Mouse (Mus musculus) lung, embryonic 14.5 days (tissue): ENCODE results near the gene Slc22a14. TPM values are rescaled to one million over a fixed set of nuclear protein-coding genes. Genes with fewer than 3 reads are reported as not detected.

Experiments
- ATAC-seq: fragments of 200-750 bp; cut with Nextera tagmentation; 2 replicates; pipeline ENCODE4 v1.8.0; 2017; ENCODE audit warnings: mild to moderate bottlenecking, moderate TSS enrichment, moderate library complexity; ENCODE audit not compliant: insufficient read depth
- DNase-seq: peaks from one replicate; pipeline ENCODE4 v3.0.0-alpha.2; 2015
- H3K27ac ChIP-seq: fragments of 300-500 bp; sonication (generic); 2 replicates; pipeline ENCODE4 v1.5.1; 2014; ENCODE audit warnings: low read depth, mild to moderate bottlenecking, moderate library complexity
- H3K27me3 ChIP-seq: fragments of 300-500 bp; sonication (generic); 2 replicates; pipeline ENCODE4 v1.6.1; 2014; ENCODE audit warnings: low read length, control low read depth; ENCODE audit not compliant: insufficient read depth
- H3K36me3 ChIP-seq: fragments of 300-500 bp; sonication (generic); 2 replicates; pipeline ENCODE4 v1.6.1; 2014; ENCODE audit warnings: control low read depth; ENCODE audit not compliant: insufficient read depth
- H3K4me1 ChIP-seq: fragments of 300-500 bp; sonication (generic); 2 replicates; pipeline ENCODE4 v1.6.1; 2014; ENCODE audit warnings: antibody characterized with exemption, control low read depth; ENCODE audit not compliant: insufficient read depth
- H3K4me2 ChIP-seq: fragments of 300-500 bp; sonication (generic); 2 replicates; pipeline ENCODE4 v1.6.1; 2014; ENCODE audit warnings: mild to moderate bottlenecking
- H3K4me3 ChIP-seq: fragments of 300-500 bp; sonication (generic); 2 replicates; pipeline ENCODE4 v1.5.1; 2014; ENCODE audit warnings: low read depth, low read length
- H3K9ac ChIP-seq: fragments of 300-500 bp; sonication (generic); 2 replicates; pipeline ENCODE4 v1.6.1; 2014
- H3K9me3 ChIP-seq: fragments of 300-500 bp; sonication (generic); 2 replicates; pipeline ENCODE4 v1.6.1; 2016; ENCODE audit warnings: low read depth, low read length, control low read depth
- CTCF ChIP-seq: IDR thresholded peaks from 2 replicates; pipeline ENCODE4 v1.5.1; 2016; ENCODE audit warnings: antibody characterized with exemption, low read depth
- WGBS: fragments of 180-500 bp; shearing (Covaris S2); extraction: QIAGEN DNeasy Blood & Tissue Kit; methylation state at CpG from one replicate; pipeline ENCODE4 v1.1.7; 2014; 5-methylcytosine and 5-hydroxymethylcytosine counted together
- polyA plus RNA-seq: library from polyadenylated mRNA; unstranded; fragments of >200 nt; fragmentation: Nextera tagmentation; extraction: Ambion mirVana; gene quantifications from 2 replicates; pipeline ENCODE4 v1.2.1, GENCODE M21; 2014

Slc22a14 gene
- polyA plus RNA-seq, 1 experiment from 2014 or later: not detected

DNA sequence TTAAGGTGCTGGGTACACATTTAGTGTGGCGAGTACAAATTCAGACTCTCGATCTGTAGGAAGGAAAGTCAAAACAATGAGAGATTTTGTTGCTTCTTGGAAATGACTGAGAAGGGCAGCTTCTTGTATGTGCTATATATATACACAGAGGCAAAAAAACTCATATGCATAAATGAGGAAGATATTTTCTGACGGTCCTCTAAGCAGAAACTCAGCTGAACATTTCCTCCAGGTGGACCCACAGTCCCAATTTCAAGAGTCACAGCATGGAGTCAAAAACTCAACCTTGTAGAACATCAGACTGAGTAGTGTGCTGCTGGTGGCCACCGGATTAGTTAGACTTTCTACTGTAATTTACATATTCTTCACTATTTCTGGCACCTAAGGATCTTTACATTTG, 102.3 kb downstream of the Slc22a14 start:
- DNase-seq (no peak), ATAC-seq (no peak)
- H3K4me1 ChIP-seq: no peaks in the 10 kb centered on the region
- no peaks in the 10 kb centered on the region for H3K9me3 ChIP-seq
- WGBS: 80% methylated on average over 4 of the region's 4 CpGs
- H3K27me3 ChIP-seq: no peaks in the 10 kb centered on the region
- no peak overlapping the region for H3K9ac ChIP-seq
- H3K27ac ChIP-seq: no peak overlapping the region
- no peak for TF ChIP-seq CTCF
- H3K36me3 ChIP-seq: peaks cover 40% of the 10 kb centered on the region
- no peak overlapping the region for H3K4me3 ChIP-seq
- H3K4me2 ChIP-seq: no peak overlapping the region

DNA sequence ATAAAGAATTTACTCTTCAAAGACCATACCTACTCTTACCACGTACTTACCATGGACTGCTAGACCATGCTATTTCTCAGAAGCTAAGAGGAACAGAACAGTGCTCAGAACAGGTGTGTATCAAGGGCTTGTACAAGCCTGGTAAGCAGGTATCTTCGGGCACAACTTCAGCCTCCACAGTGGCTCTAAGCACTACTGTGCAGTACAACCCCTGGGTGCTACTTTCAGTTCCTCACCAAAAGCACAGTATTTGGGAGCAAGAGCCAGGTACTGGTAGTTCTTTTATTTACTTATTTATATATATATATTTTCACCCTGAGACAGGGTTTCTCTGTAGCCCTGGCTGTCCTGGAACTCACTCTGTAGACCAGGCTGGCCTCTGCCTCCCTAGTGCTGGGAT, 104.5 kb downstream of the Slc22a14 start:
- no peak for TF ChIP-seq CTCF

DNA sequence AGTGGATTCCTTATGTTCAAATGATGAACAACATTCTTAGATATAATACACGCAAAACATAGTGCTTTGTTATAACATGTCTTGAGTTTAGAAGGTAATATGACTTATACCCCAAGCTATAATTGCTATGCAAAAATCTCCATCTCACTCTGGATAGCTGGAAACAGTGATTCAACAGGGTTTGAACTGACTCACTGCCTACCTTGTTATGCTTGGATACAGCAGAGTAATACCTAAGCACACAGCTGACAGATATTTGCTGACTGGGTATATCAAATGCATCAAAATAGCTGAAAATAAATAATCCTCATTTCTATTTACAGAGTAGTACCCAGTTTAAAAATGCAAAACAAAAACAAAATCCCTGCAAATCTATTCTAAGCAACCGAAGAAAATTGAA, 106.6 kb downstream of the Slc22a14 start:
- Histone ChIP-seq H3K27me3 (no peaks in the 10 kb centered on the region), H3K27ac (no peak overlapping the region), H3K4me2 (no peak overlapping the region), H3K4me3 (no peak overlapping the region), H3K4me1 (no peaks in the 10 kb centered on the region), H3K36me3 (peaks cover 29% of the 10 kb centered on the region), H3K9ac (no peak overlapping the region), H3K9me3 (no peaks in the 10 kb centered on the region)
- WGBS: 92% methylated on average over 2 of the region's 2 CpGs
- ATAC-seq: no peak
- no peak for DNase-seq
- no peak for TF ChIP-seq CTCF

More for the DNA sequence above, 104.5 kb downstream of the Slc22a14 start:
- H3K9me3 ChIP-seq: no peaks in the 10 kb centered on the region
- H3K36me3 ChIP-seq: peaks cover 30% of the 10 kb centered on the region
- H3K27me3 ChIP-seq: no peaks in the 10 kb centered on the region
- H3K4me1 ChIP-seq: no peaks in the 10 kb centered on the region
- H3K27ac ChIP-seq: no peak overlapping the region
- ATAC-seq: no peak
- no peak overlapping the region for H3K4me3 ChIP-seq
- no peak for DNase-seq
- WGBS: 86% methylated on average over 2 of the region's 2 CpGs
- H3K4me2 ChIP-seq: no peak overlapping the region
- H3K9ac ChIP-seq: no peak overlapping the region

DNA sequence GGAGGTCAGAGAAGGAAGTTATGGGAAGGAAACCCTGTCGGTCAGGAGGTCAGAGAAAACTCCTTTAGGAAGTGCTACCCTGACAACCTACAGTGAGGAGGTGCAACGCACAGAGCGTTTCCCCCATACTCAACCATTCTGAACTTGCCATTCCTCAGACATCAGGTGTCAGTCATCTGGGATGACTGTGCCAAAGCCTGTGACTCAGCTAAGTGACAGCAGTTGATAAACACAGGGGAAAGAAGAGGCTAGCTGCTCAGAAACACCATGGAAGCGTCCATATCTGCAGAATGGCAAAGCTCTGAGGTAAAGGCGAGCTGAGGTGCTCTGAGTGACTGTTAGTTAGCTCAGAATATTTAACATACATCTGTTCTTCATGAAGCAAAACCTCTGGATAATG, 107.2 kb downstream of the Slc22a14 start:
- DNase-seq (no peak), ATAC-seq (no peak)
- no peak for TF ChIP-seq CTCF
- Histone ChIP-seq H3K27me3 (no peaks in the 10 kb centered on the region), H3K4me1 (no peaks in the 10 kb centered on the region), H3K27ac (no peak overlapping the region), H3K9me3 (no peaks in the 10 kb centered on the region), H3K9ac (no peak overlapping the region), H3K4me2 (no peak overlapping the region), H3K4me3 (no peak overlapping the region), H3K36me3 (peaks cover 25% of the 10 kb centered on the region)
- WGBS: 73% methylated on average over 5 of the region's 5 CpGs

- Histone ChIP-seq H3K36me3 (peaks cover 34% of the 10 kb centered on the region), H3K4me2 (no peak overlapping the region), H3K9ac (no peak overlapping the region), H3K27ac (no peak overlapping the region), H3K9me3 (no peaks in the 10 kb centered on the region), H3K27me3 (no peaks in the 10 kb centered on the region), H3K4me1 (no peaks in the 10 kb centered on the region), H3K4me3 (no peak overlapping the region)
- WGBS: 95% methylated on average over 12 of the region's 12 CpGs
- no peak for TF ChIP-seq CTCF
- ATAC-seq: no peak
- no peak for DNase-seq
These were observed 109.2 kb downstream of the Slc22a14 start for GRCm38 (mm10) chr9:119256161-119256560.

- Histone ChIP-seq H3K4me1 (no peaks in the 10 kb centered on the region), H3K9ac (no peak overlapping the region), H3K9me3 (no peaks in the 10 kb centered on the region), H3K4me2 (no peak overlapping the region), H3K36me3 (peaks cover 42% of the 10 kb centered on the region), H3K27me3 (no peaks in the 10 kb centered on the region), H3K27ac (no peak overlapping the region), H3K4me3 (no peak overlapping the region)
- TF ChIP-seq CTCF: no peak
- WGBS: 88% methylated on average over 1 of the region's 1 CpGs
- no peak for DNase-seq
- ATAC-seq: no peak
These were observed 110.3 kb downstream of the Slc22a14 start for GRCm38 (mm10) chr9:119255096-119255495.

DNA sequence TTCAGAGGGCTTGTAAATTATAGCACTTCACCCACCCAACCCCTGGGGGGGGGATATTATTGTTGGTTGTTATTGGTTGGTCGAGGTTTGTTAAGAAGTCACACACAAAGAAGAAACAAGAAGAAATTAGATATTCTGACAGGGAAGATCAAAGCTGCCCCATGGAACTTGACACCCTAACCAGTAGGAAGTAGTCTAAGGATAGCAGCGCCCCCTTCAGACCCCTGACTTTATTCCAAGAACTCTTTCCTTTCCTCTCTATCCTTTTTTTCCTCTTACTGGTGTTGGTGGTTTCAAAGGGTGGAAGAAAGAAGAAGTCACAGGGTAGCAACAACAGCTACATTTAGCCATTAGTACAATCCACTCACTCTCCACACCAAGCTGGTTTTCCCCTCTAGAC, 111.2 kb downstream of the Slc22a14 start:
- Histone ChIP-seq H3K36me3 (peaks cover 46% of the 10 kb centered on the region), H3K27me3 (no peaks in the 10 kb centered on the region), H3K4me2 (no peak overlapping the region), H3K27ac (no peak overlapping the region), H3K9ac (no peak overlapping the region), H3K4me3 (no peak overlapping the region), H3K4me1 (no peaks in the 10 kb centered on the region), H3K9me3 (no peaks in the 10 kb centered on the region)
- DNase-seq (no peak), ATAC-seq (no peak)
- no peak for TF ChIP-seq CTCF
- WGBS: 88% methylated on average over 2 of the region's 2 CpGs

- peaks cover 42% of the 10 kb centered on the region for H3K36me3 ChIP-seq
- ATAC-seq (no peak), DNase-seq (no peak)
These were observed 117.4 kb downstream of the Slc22a14 start for GRCm38 (mm10) chr9:119247996-119248395.

More at GRCm38 (mm10) chr9:119247996-119248395, 117.4 kb downstream of the Slc22a14 start:
- no peak for TF ChIP-seq CTCF
- Histone ChIP-seq H3K9ac (no peak overlapping the region), H3K27ac (no peak overlapping the region), H3K4me3 (no peak overlapping the region), H3K27me3 (no peaks in the 10 kb centered on the region), H3K9me3 (no peaks in the 10 kb centered on the region), H3K4me1 (no peaks in the 10 kb centered on the region), H3K4me2 (no peak overlapping the region)
- WGBS: 71% methylated on average over 5 of the region's 5 CpGs
